Mouse (Mus musculus): ENCODE data around the gene Tmem131l.

Gene Tmem131l

GRCm38 (mm10) chr3:84041739-84042138, 1.8 kb upstream of the Tmem131l start:
- DNase-seq: no peak

- no peak for DNase-seq
These were observed 604 bp upstream of the Tmem131l start for GRCm38 (mm10) chr3:84040476-84041082.

DNA sequence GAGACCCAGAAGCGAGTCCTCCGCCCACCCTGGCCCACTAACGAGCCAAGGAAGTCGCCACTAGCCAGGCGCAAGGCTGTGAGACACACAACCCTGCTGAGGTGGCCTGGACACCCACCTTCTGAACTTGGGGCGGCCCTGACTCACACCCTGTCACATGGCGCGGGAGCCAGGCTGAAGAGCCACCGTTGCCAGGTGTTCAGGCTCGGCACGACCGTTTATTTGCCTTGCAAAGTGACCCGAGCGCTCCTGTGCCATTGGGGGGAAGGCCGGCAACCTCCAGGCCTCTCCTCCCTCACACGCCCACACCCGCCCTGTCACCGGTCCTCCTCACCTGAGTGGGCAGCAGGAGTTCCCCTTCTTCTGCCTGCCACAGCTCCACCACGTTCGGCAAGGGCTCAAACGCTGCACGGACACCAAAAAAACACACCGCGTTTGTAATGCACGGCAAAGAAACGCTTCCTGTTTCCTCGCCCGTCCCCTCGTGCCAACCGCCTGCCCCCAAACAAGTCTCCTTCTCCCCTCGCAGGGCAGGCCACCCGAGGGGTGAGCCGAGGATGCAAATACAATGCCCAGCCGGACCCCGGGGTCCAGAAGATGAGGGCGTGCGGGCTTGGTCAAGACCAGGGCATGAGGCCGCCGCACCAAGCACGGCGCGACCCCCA, 862 bp downstream of the Tmem131l start:
- DNase-seq: peak; percentile 82

GRCm38 (mm10) chr3:84038126-84038525, 1.8 kb downstream of the Tmem131l start:
- DNase-seq: no peak

GRCm38 (mm10) chr3:84037536-84037935, 2.4 kb downstream of the Tmem131l start:
- DNase-seq: no peak

- DNase-seq: no peak
These were observed 3.1 kb downstream of the Tmem131l start for GRCm38 (mm10) chr3:84036866-84037265.

DNA sequence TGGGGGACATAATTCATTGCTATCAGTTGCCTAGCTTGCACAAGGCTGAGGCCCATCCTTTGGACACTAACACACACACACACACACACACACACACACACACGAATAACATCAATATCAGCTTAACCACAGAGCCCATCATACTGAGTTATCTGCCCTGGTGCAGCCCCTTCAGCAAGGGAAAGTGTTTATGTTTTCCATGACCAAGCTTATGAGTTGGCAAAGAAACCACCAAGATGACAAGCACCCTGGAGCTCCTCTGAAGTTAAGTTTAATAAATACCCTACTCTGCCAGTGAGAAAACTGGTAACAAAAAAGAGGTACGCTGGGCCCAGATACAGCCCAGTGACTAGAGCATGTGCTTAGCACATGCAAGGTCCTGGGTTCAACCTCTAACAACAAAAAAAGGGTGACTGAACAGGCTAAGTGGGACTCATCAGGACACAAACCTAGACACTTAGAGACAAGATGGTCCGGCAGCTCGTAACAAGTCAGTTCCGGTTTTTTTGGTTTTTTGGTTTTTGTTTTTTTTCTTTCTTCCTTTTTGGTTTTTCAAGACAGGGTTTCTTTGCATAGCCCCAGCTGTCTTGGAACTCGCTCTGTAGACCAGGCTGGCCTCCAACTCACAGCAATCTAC, 4.1 kb downstream of the Tmem131l start:
- no peak for DNase-seq

DNA sequence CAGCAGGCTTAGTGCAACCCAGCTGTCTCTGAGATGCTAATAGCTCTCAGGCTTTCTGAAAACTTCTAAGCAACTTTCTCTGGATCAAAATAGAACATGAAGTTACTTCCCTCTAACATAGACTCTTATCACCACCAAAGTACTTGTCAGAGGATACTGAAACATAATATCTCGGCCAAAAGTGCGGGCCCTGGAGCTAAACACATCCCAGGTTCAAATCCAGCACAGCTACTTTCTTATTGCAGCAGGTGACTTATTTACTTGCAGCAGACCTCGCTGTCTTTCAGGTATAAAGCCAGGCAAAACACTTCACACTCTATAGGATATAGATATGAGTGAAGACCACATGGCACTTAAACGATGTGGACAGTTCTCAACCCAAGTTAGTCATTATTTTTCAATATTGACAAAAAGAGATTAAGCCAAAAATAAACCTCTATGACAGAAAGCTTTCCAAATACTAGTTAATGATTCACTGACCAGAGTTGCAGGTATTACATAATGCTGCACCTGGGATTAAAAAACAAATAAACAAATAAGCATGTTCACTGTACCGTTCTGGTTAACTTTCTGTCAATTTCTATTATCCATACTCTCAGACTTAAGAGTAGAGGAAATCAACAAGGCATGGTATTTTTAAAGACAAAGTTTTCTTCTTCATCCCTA, 5.7 kb downstream of the Tmem131l start:
- DNase-seq: no peak

- no peak for DNase-seq
These were observed 6.8 kb downstream of the Tmem131l start for GRCm38 (mm10) chr3:84032933-84033730.

- DNase-seq: no peak
These were observed 7.6 kb downstream of the Tmem131l start for GRCm38 (mm10) chr3:84032419-84032818.

DNA sequence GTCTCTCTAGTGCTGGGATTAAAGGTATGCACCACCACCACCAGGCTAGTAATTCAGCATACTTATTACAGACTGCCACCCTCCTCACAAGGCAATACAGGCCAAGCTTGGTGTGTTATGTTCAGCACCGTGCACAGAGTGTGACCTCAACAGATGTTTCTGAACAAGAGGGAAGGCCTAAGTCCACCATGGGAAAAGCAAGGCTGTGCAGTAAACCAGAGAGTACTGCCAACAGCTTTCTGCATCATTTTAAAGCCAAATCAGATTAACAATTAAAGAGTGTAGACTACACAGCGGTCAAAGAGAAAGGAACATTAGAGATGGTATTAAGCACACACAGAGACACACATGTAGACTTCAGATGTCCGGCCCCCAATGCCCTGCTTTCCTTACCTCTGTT, 8.8 kb downstream of the Tmem131l start:
- DNase-seq: no peak

GRCm38 (mm10) chr3:84028968-84029367, 11.0 kb downstream of the Tmem131l start:
- no peak for DNase-seq

- no peak for DNase-seq
These were observed 12.2 kb downstream of the Tmem131l start for GRCm38 (mm10) chr3:84027691-84028159.

- DNase-seq: no peak
These were observed 15.4 kb downstream of the Tmem131l start for GRCm38 (mm10) chr3:84024512-84025072.

DNA sequence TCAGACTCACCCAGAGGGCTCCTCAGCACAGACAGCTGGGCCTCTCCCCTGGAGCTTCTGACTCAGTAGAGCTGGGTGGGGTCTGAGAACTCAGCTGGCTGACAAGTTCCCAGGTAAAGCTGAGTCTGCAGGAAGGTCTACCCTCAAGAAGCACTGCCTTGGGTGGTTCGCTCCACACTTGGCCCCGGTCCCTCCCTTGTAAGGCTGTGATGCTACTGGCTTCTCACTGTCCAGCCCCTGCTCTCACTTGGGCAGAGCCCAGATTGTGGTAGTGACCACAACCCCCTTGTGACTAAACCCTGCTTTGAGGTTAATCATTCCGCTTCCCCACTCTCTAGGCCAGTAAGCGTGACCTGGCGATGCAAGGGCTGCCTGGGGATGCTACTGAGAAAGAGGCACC, 17.3 kb downstream of the Tmem131l start:
- no peak for DNase-seq

DNA sequence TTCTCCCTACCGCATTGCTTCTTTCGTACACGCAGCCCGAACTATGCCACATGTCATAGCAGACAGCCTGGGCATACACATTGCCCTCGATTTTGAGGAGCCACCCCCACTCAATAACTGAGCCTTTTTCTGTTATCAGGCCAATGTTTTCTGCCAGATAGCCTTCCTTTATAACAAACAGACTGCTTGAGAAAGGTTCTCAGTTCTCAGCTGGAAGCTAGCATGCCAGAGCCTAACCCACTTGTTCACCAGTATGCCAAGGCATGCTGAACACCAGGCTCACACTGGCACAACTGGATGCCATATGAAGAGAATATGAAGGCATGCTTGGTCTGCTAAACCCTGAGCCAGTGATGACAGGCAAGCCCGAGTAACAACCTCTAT, 17.8 kb downstream of the Tmem131l start:
- no peak for DNase-seq

GRCm38 (mm10) chr3:84021217-84022200, 18.5 kb downstream of the Tmem131l start:
- no peak for DNase-seq

GRCm38 (mm10) chr3:84020528-84020927, 19.4 kb downstream of the Tmem131l start:
- no peak for DNase-seq

DNA sequence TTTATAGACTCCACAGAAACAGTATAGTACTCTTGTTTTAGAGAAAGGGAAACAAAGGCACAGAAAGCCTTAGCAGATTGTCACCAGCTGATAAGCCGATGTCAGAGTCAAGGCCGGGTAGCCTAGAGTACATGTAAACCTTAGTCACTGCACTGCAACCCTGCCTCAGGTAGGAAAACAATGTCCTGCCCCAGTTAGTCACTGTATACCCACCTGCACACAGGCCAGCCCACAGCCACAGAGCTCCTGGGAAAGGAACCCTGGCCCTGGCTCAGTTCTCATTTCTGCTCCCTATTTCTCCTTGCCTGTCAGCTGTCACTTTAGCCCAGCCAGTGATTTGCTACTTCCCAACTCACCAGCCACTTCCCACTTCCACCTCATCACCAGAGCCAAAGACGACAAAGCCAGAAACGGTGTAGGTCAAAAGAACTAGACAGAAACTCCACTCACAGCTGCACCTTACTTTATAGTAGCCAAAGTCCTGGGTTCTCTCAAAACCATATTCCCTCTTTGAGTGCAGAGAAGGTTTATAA, 24.4 kb downstream of the Tmem131l start:
- no peak for DNase-seq

- DNase-seq: no peak
These were observed 28.8 kb downstream of the Tmem131l start for GRCm38 (mm10) chr3:84010995-84011663.
